Mouse (Mus musculus): ENCODE data around the gene Ints2. TPM values are rescaled to one million over a fixed set of nuclear protein-coding genes. Genes with fewer than 3 reads are reported as not detected.
A peak's percentile ranks its signal among the peaks of the same experiment; 100 is the strongest.
"Not testable (repeated sequence)": the region's sequence is repeated elsewhere in the genome, so short reads cannot be mapped to it uniquely, and the experiment has no call there.

Gene Ints2
- polyA plus RNA-seq, 1 experiment from 2014 or later = 6.3 TPM

GRCm38 (mm10) chr11:86200460-86201021 lies 56.8 kb downstream of the Ints2 start:
- DNase-seq (ENCODE audit: low spot score) = no peak
- WGBS = under 1% methylated on average over 21 of the region's 21 CpGs
- TF ChIP-seq CTCF (IDR thresholded peaks at IDR 0.05; ENCODE audit: low read depth) = no peak
- no peak for TF ChIP-seq EP300 (optimal IDR thresholded peaks at IDR 0.05)
- Histone ChIP-seq H3K9ac (ENCODE audit: low read length) (peak overlapping the region; percentile 65), H3K4me1 (replicated peaks; ENCODE audit: control insufficient read depth, insufficient read depth) (no peaks in the 10 kb centered on the region), H3K27ac (replicated peaks) (peak overlapping the region; percentile 88), H3K36me3 (ENCODE audit: control insufficient read depth, insufficient read depth, low read length) (peaks cover 9% of the 10 kb centered on the region), H3K27me3 (ENCODE audit: control insufficient read depth, insufficient read depth, low read length) (no peaks in the 10 kb centered on the region), H3K4me2 (replicated peaks; ENCODE audit: low read depth) (peak overlapping the region; percentile 72), H3K9me3 (ENCODE audit: control insufficient read depth, low read length) (no peaks in the 10 kb centered on the region), H3K4me3 (ENCODE audit: low read depth, low read length) (peak overlapping the region; percentile 82)
- ATAC-seq (ENCODE audit: low FRiP score, low TSS enrichment) = peak; percentile 70; the same call in 1 of the 2 replicates

- H3K4me2 ChIP-seq (replicated peaks; ENCODE audit: low read depth) = no peak overlapping the region
- no peaks in the 10 kb centered on the region for H3K9me3 ChIP-seq (ENCODE audit: control insufficient read depth, low read length)
- peaks cover 4% of the 10 kb centered on the region for H3K36me3 ChIP-seq (ENCODE audit: control insufficient read depth, insufficient read depth, low read length)
- H3K4me1 ChIP-seq (replicated peaks; ENCODE audit: control insufficient read depth, insufficient read depth) = no peaks in the 10 kb centered on the region
- no peak overlapping the region for H3K4me3 ChIP-seq (ENCODE audit: low read depth, low read length)
- H3K9ac ChIP-seq (ENCODE audit: low read length) = no peak overlapping the region
- DNase-seq (ENCODE audit: low spot score) = no peak
- WGBS = 42% methylated on average over 4 of the region's 4 CpGs
- TF ChIP-seq CTCF (IDR thresholded peaks at IDR 0.05; ENCODE audit: low read depth) (no peak), EP300 (optimal IDR thresholded peaks at IDR 0.05) (no peak)
- H3K27me3 ChIP-seq (ENCODE audit: control insufficient read depth, insufficient read depth, low read length) = no peaks in the 10 kb centered on the region
- ATAC-seq (ENCODE audit: low FRiP score, low TSS enrichment) = no peak
- H3K27ac ChIP-seq (replicated peaks) = no peak overlapping the region
These were observed 57.6 kb downstream of the Ints2 start for GRCm38 (mm10) chr11:86199733-86200132.

GRCm38 (mm10) chr11:86185224-86185623 lies 72.2 kb downstream of the Ints2 start:
- H3K4me2 ChIP-seq (replicated peaks; ENCODE audit: low read depth); H3K4me3 ChIP-seq (ENCODE audit: low read depth, low read length); H3K9me3 ChIP-seq (ENCODE audit: control insufficient read depth, low read length); H3K4me1 ChIP-seq (replicated peaks; ENCODE audit: control insufficient read depth, insufficient read depth); ATAC-seq (ENCODE audit: low FRiP score, low TSS enrichment); DNase-seq (ENCODE audit: low spot score); H3K27me3 ChIP-seq (ENCODE audit: control insufficient read depth, insufficient read depth, low read length); H3K36me3 ChIP-seq (ENCODE audit: control insufficient read depth, insufficient read depth, low read length); H3K9ac ChIP-seq (ENCODE audit: low read length); H3K27ac ChIP-seq (replicated peaks): not testable (repeated sequence)
- 91% methylated on average over 7 of the region's 7 CpGs for WGBS

- DNase-seq (ENCODE audit: low spot score) (no peak), ATAC-seq (ENCODE audit: low FRiP score, low TSS enrichment) (no peak)
- WGBS = 50% methylated on average over 3 of the region's 3 CpGs
- no peak overlapping the region for H3K4me2 ChIP-seq (replicated peaks; ENCODE audit: low read depth)
- H3K4me1 ChIP-seq (replicated peaks; ENCODE audit: control insufficient read depth, insufficient read depth) = no peaks in the 10 kb centered on the region
- H3K27ac ChIP-seq (replicated peaks) = no peak overlapping the region
- no peaks in the 10 kb centered on the region for H3K9me3 ChIP-seq (ENCODE audit: control insufficient read depth, low read length)
- H3K27me3 ChIP-seq (ENCODE audit: control insufficient read depth, insufficient read depth, low read length) = no peaks in the 10 kb centered on the region
- TF ChIP-seq EP300 (optimal IDR thresholded peaks at IDR 0.05) (no peak), CTCF (IDR thresholded peaks at IDR 0.05; ENCODE audit: low read depth) (no peak)
- no peaks in the 10 kb centered on the region for H3K36me3 ChIP-seq (ENCODE audit: control insufficient read depth, insufficient read depth, low read length)
- H3K4me3 ChIP-seq (ENCODE audit: low read depth, low read length) = no peak overlapping the region
- no peak overlapping the region for H3K9ac ChIP-seq (ENCODE audit: low read length)
These were observed 81.5 kb downstream of the Ints2 start for GRCm38 (mm10) chr11:86175833-86176232.

GRCm38 (mm10) chr11:86174173-86174572 lies 83.2 kb downstream of the Ints2 start:
- H3K36me3 ChIP-seq (ENCODE audit: control insufficient read depth, insufficient read depth, low read length) = no peaks in the 10 kb centered on the region
- 53% methylated on average over 2 of the region's 2 CpGs for WGBS
- TF ChIP-seq EP300 (optimal IDR thresholded peaks at IDR 0.05) (no peak), CTCF (IDR thresholded peaks at IDR 0.05; ENCODE audit: low read depth) (peak; percentile 82)
- no peak overlapping the region for H3K27ac ChIP-seq (replicated peaks)
- H3K4me1 ChIP-seq (replicated peaks; ENCODE audit: control insufficient read depth, insufficient read depth) = no peaks in the 10 kb centered on the region
- H3K9me3 ChIP-seq (ENCODE audit: control insufficient read depth, low read length) = no peaks in the 10 kb centered on the region
- H3K4me3 ChIP-seq (ENCODE audit: low read depth, low read length) = no peak overlapping the region
- no peak overlapping the region for H3K9ac ChIP-seq (ENCODE audit: low read length)
- no peak overlapping the region for H3K4me2 ChIP-seq (replicated peaks; ENCODE audit: low read depth)
- ATAC-seq (ENCODE audit: low FRiP score, low TSS enrichment) (no peak), DNase-seq (ENCODE audit: low spot score) (peak; percentile 58)
- no peaks in the 10 kb centered on the region for H3K27me3 ChIP-seq (ENCODE audit: control insufficient read depth, insufficient read depth, low read length)

- H3K4me2 ChIP-seq (replicated peaks; ENCODE audit: low read depth) = no peak overlapping the region
- no peaks in the 10 kb centered on the region for H3K36me3 ChIP-seq (ENCODE audit: control insufficient read depth, insufficient read depth, low read length)
- H3K9ac ChIP-seq (ENCODE audit: low read length) = no peak overlapping the region
- no peaks in the 10 kb centered on the region for H3K4me1 ChIP-seq (replicated peaks; ENCODE audit: control insufficient read depth, insufficient read depth)
- 86% methylated on average over 2 of the region's 2 CpGs for WGBS
- H3K9me3 ChIP-seq (ENCODE audit: control insufficient read depth, low read length) = no peaks in the 10 kb centered on the region
- no peak for ATAC-seq (ENCODE audit: low FRiP score, low TSS enrichment)
- H3K27me3 ChIP-seq (ENCODE audit: control insufficient read depth, insufficient read depth, low read length) = no peaks in the 10 kb centered on the region
- TF ChIP-seq CTCF (IDR thresholded peaks at IDR 0.05; ENCODE audit: low read depth) (no peak), EP300 (optimal IDR thresholded peaks at IDR 0.05) (no peak)
- no peak overlapping the region for H3K4me3 ChIP-seq (ENCODE audit: low read depth, low read length)
- no peak overlapping the region for H3K27ac ChIP-seq (replicated peaks)
- no peak for DNase-seq (ENCODE audit: low spot score)
These were observed 86.6 kb downstream of the Ints2 start for GRCm38 (mm10) chr11:86170743-86171142.

Other genes starting within 250 kb of the Ints2 start
- 2.2 and 2.6 TPM in 2 replicates for gene Brip1, start 56.4 kb downstream of the Ints2 start, polyA plus RNA-seq (2015; fragmentation: Nextera tagmentation; extraction: Ambion mirVana)
- gene Med13, start 100.0 kb upstream of the Ints2 start, polyA plus RNA-seq (2015; fragmentation: Nextera tagmentation; extraction: Ambion mirVana) = 4.4 TPM in 2 replicates
- 58.2 and 60.8 TPM in 2 replicates for gene Rnft1, start 227.1 kb upstream of the Ints2 start, polyA plus RNA-seq (2015; fragmentation: Nextera tagmentation; extraction: Ambion mirVana)

Measured in stomach, postnatal 0 days (tissue).